Mouse (Mus musculus) common myeloid progenitor, adult 5-6 weeks (primary cell): ENCODE measurements at regions not wholly inside any gene's neighbourhood (a gene's known extent, or its start where the extent isn't known, plus 50 kb on each side); places are given as distances from the start of the nearest gene placed in this dataset.
"Not testable (repeated sequence)": the region's sequence is repeated elsewhere in the genome, so short reads cannot be mapped to it uniquely, and the experiment has no call there.

ENCODE experiments used
- ATAC-seq: replicated peaks from 2 replicates; pipeline ENCODE4 v1.8.0; 2016; ENCODE audit warnings: low read depth, mild to moderate bottlenecking, moderate TSS enrichment, inconsistent platforms; ENCODE audit not compliant: poor library complexity, severe bottlenecking

GRCm38 (mm10) chr13:88459474-88460173 lies 361.6 kb upstream of the Edil3 start:
- peak; percentile 65 for ATAC-seq

- no peak for ATAC-seq
Measured at GRCm38 (mm10) chr13:88490104-88490503, 331.2 kb upstream of the Edil3 start.

GRCm38 (mm10) chr13:88510850-88511554 lies 310.3 kb upstream of the Edil3 start:
- no peak for ATAC-seq

- no peak for ATAC-seq
Measured at GRCm38 (mm10) chr13:88534796-88535195, 286.5 kb upstream of the Edil3 start.

- no peak for ATAC-seq
Measured at GRCm38 (mm10) chr13:88554504-88554903, 266.8 kb upstream of the Edil3 start.

GRCm38 (mm10) chr13:88564978-88565377 lies 256.3 kb upstream of the Edil3 start:
- ATAC-seq, result no peak

GRCm38 (mm10) chr13:88602244-88602643 lies 219.0 kb upstream of the Edil3 start:
- ATAC-seq, result no peak

GRCm38 (mm10) chr13:88610610-88611009 lies 210.7 kb upstream of the Edil3 start:
- no peak for ATAC-seq

- ATAC-seq, result no peak
Measured at GRCm38 (mm10) chr13:88613231-88613630, 208.0 kb upstream of the Edil3 start.

- ATAC-seq, result no peak
Measured at GRCm38 (mm10) chr13:88650135-88650534, 171.1 kb upstream of the Edil3 start.

GRCm38 (mm10) chr13:88651036-88651435 lies 170.2 kb upstream of the Edil3 start:
- ATAC-seq, result no peak

GRCm38 (mm10) chr13:88655030-88655429 lies 166.2 kb upstream of the Edil3 start:
- no peak for ATAC-seq

GRCm38 (mm10) chr13:88675835-88676234 lies 145.4 kb upstream of the Edil3 start:
- ATAC-seq, result no peak

- no peak for ATAC-seq
Measured at GRCm38 (mm10) chr13:88704526-88704925, 116.7 kb upstream of the Edil3 start.

GRCm38 (mm10) chr13:88729626-88730025 lies 91.6 kb upstream of the Edil3 start:
- ATAC-seq, result not testable (repeated sequence)

GRCm38 (mm10) chr13:88749916-88750315 lies 71.4 kb upstream of the Edil3 start:
- no peak for ATAC-seq
